Mouse (Mus musculus) right cerebral cortex, postnatal 36 days (tissue): ENCODE measurements at regions not wholly inside any gene's neighbourhood (a gene's known extent, or its start where the extent isn't known, plus 50 kb on each side); places are given as distances from the start of the nearest gene placed in this dataset.

Experiments
- DNase-seq, 2 experiments: peaks; one replicate each; pipeline ENCODE4 v3.0.0; 2022; ENCODE audit warnings: low spot score in 2 of 2, mixed read lengths in 1 of 2

- DNase-seq = no peak
These were observed 283.2 kb upstream of the Eef2kmt start for GRCm38 (mm10) chr16:5538836-5539510.

- DNase-seq = no peak
These were observed 281.8 kb upstream of the Eef2kmt start for GRCm38 (mm10) chr16:5537286-5538204.

- DNase-seq = no peak
These were observed 280.8 kb upstream of the Eef2kmt start for GRCm38 (mm10) chr16:5536515-5536972.

- DNase-seq = no peak
These were observed 279.6 kb upstream of the Eef2kmt start for GRCm38 (mm10) chr16:5535414-5535813.

GRCm38 (mm10) chr16:5534862-5535261 lies 279.1 kb upstream of the Eef2kmt start:
- peak; percentile 68 to 71 for DNase-seq

GRCm38 (mm10) chr16:5534385-5534784 lies 278.6 kb upstream of the Eef2kmt start:
- DNase-seq = no peak

- no peak for DNase-seq
These were observed 276.5 kb upstream of the Eef2kmt start for GRCm38 (mm10) chr16:5532281-5532680.

- no peak for DNase-seq
These were observed 274.0 kb upstream of the Eef2kmt start for GRCm38 (mm10) chr16:5529823-5530222.

GRCm38 (mm10) chr16:5527936-5528335 lies 272.2 kb upstream of the Eef2kmt start:
- no peak for DNase-seq

- no peak for DNase-seq
These were observed 268.6 kb upstream of the Eef2kmt start for GRCm38 (mm10) chr16:5524375-5524774.

- DNase-seq = no peak
These were observed 267.7 kb upstream of the Eef2kmt start for GRCm38 (mm10) chr16:5523402-5524021.

GRCm38 (mm10) chr16:5517746-5518145 lies 262.0 kb upstream of the Eef2kmt start:
- DNase-seq = no peak

GRCm38 (mm10) chr16:5515867-5516266 lies 260.1 kb upstream of the Eef2kmt start:
- DNase-seq = no peak

GRCm38 (mm10) chr16:5507261-5507660 lies 251.5 kb upstream of the Eef2kmt start:
- no peak for DNase-seq

GRCm38 (mm10) chr16:5501961-5502360 lies 246.2 kb upstream of the Eef2kmt start:
- DNase-seq = no peak

GRCm38 (mm10) chr16:5496051-5496685 lies 240.4 kb upstream of the Eef2kmt start:
- no peak for DNase-seq

GRCm38 (mm10) chr16:5493352-5493751 lies 237.6 kb upstream of the Eef2kmt start:
- DNase-seq = no peak

GRCm38 (mm10) chr16:5487259-5487658 lies 231.5 kb upstream of the Eef2kmt start:
- DNase-seq = no peak

GRCm38 (mm10) chr16:5483337-5483736 lies 227.6 kb upstream of the Eef2kmt start:
- DNase-seq = no peak

GRCm38 (mm10) chr16:5480148-5480547 lies 224.4 kb upstream of the Eef2kmt start:
- DNase-seq = peak; percentile 15 to 30

GRCm38 (mm10) chr16:5478970-5479369 lies 223.2 kb upstream of the Eef2kmt start:
- no peak for DNase-seq

- DNase-seq = no peak
These were observed 215.5 kb upstream of the Eef2kmt start for GRCm38 (mm10) chr16:5471321-5471720.
